ENCODE assay signal across 13 mouse cellular contexts in genomic region chr7:46348813-46349212, GRCm38 (mm10). TPM values are rescaled to one million over a fixed set of nuclear protein-coding genes. Genes with fewer than 3 reads are reported as not detected.
DNase-seq lines count a peak whose midpoint lies in the region; ATAC-seq and TF ChIP-seq lines count a peak whose summit lies in the region.
"Had no signal": no experiment of that assay in that cellular context is flagged by ENCODE, and none has a peak within 500 bp of the region (broad histone marks: within the 10 kb centered on the region; RNA-seq: fewer than 3 reads in every experiment).

No protein-coding gene starts in this region.

- no peaks in the 10 kb centered on the region for H3K9me3 ChIP-seq in E14TG2a.4 (ENCODE audit: low read length)
- H3K9me3 ChIP-seq in hindbrain, embryonic 10.5 days, result no peaks in the 10 kb centered on the region
- no peaks in the 10 kb centered on the region for H3K9me3 ChIP-seq in midbrain, embryonic 14.5 days (ENCODE audit: control insufficient read depth, low read length)

- H3K4me3 ChIP-seq in E14TG2a.4 (replicated peaks; ENCODE audit: low read length), result peak overlapping the region; percentile 76
- peak overlapping the region; percentile 32 for H3K4me3 ChIP-seq in hindbrain, embryonic 10.5 days
- peak overlapping the region; percentile 16; the same call in 1 of the 2 replicates for H3K4me3 ChIP-seq in midbrain, embryonic 14.5 days (replicated peaks; ENCODE audit: low read depth, low read length)

- H3K27ac ChIP-seq in hindbrain, embryonic 10.5 days, result no peak overlapping the region
- no peak overlapping the region for H3K27ac ChIP-seq in midbrain, embryonic 14.5 days (replicated peaks; ENCODE audit: low read depth, low read length)

- peaks cover 47% of the 10 kb centered on the region for H3K27me3 ChIP-seq in E14TG2a.4 (ENCODE audit: insufficient read depth, low read length)
- peaks cover 49% of the 10 kb centered on the region for H3K27me3 ChIP-seq in hindbrain, embryonic 10.5 days (ENCODE audit: insufficient read depth, poor library complexity, severe bottlenecking)
- H3K27me3 ChIP-seq in midbrain, embryonic 14.5 days (ENCODE audit: control insufficient read depth, insufficient read depth, low read length), result peaks cover 21% of the 10 kb centered on the region

- 3% methylated on average over 34 of the region's 36 CpGs for WGBS in hindbrain, embryonic 10.5 days
- 1% methylated on average over 36 of the region's 36 CpGs for WGBS in midbrain, embryonic 14.5 days

- no peaks in the 10 kb centered on the region; the same call in 1 of the 2 replicates for H3K4me1 ChIP-seq in E14TG2a.4 (replicated peaks; ENCODE audit: low read depth, low read length)
- H3K4me1 ChIP-seq in hindbrain, embryonic 10.5 days (replicated peaks), result peaks cover 10% of the 10 kb centered on the region
- H3K4me1 ChIP-seq in midbrain, embryonic 14.5 days (ENCODE audit: control insufficient read depth, insufficient read depth, low read length), result peaks cover 5% of the 10 kb centered on the region; the same call in 1 of the 2 replicates

- DNase-seq in ZHBTc4 (ENCODE audit: low read depth, low spot score), result peak; percentile 31
- no peak for DNase-seq in hindbrain, embryonic 10.5 days (ENCODE audit: low spot score)
- DNase-seq in midbrain, embryonic 14.5 days, result peak; percentile 61
- DNase-seq in kidney, postnatal 25 days, result no peak
- no peak for DNase-seq in cerebellum, adult 9-11 months
- no peak for DNase-seq in layer of hippocampus, adult 8-10 months (ENCODE audit: low spot score in 2 of 2)
- DNase-seq: kidney, postnatal 10 days; left cerebral cortex, postnatal 4 days had no signal

- TF ChIP-seq CTCF in E14TG2a.4 (conservative IDR thresholded peaks at IDR 0.05; ENCODE audit: low read length), result no peak

- ATAC-seq in midbrain, embryonic 14.5 days (ENCODE audit: low FRiP score, low TSS enrichment), result no peak

- H3K4me2 ChIP-seq in midbrain, embryonic 14.5 days (ENCODE audit: low read length), result peak overlapping the region; percentile 50

- peak overlapping the region; percentile 32 for H3K9ac ChIP-seq in midbrain, embryonic 14.5 days (replicated peaks; ENCODE audit: low read length)

- H3K36me3 ChIP-seq in E14TG2a.4 (ENCODE audit: insufficient read depth, low read length), result no peaks in the 10 kb centered on the region
- H3K36me3 ChIP-seq in hindbrain, embryonic 10.5 days, result no peaks in the 10 kb centered on the region
- no peaks in the 10 kb centered on the region for H3K36me3 ChIP-seq in midbrain, embryonic 14.5 days (ENCODE audit: control insufficient read depth, insufficient read depth, low read length)

RNA-seq across cellular contexts. Expression of gene Myod1, which starts 27.5 kb away (rescaled TPM):
- 0.18 and 0.25 TPM in 2 replicates for polyA plus RNA-seq in hindbrain, embryonic 10.5 days (2016; fragmentation: Nextera tagmentation; extraction: Ambion mirVana)
- not detected in 2 replicates for polyA plus RNA-seq in midbrain, embryonic 14.5 days (2014; fragmentation: Nextera tagmentation; extraction: Ambion mirVana)
- total RNA-seq in layer of hippocampus, adult 8-10 months (2022), result under 1 TPM in 1 of 4 experiments, not detected in 3; 0.24 TPM
- total RNA-seq: left cerebral cortex, postnatal 4 days; megakaryocyte progenitor cell, adult 5-6 weeks; MEL had no signal
- polyA plus RNA-seq: heart, embryonic 14.5 days; small intestine, adult 2 months had no signal

RNA-seq across cellular contexts. Expression of gene Kcnc1, which starts 47.5 kb away (rescaled TPM):
- 0.83 and 2.3 TPM in 2 replicates for polyA plus RNA-seq in hindbrain, embryonic 10.5 days (2016; fragmentation: Nextera tagmentation; extraction: Ambion mirVana)
- polyA plus RNA-seq in midbrain, embryonic 14.5 days (2014; fragmentation: Nextera tagmentation; extraction: Ambion mirVana), result 13.9 and 15.4 TPM in 2 replicates
- total RNA-seq in layer of hippocampus, adult 8-10 months (2022), result 100 to 1,000 TPM; 103 to 134 (median 116) TPM
- total RNA-seq: MEL had no signal
- polyA plus RNA-seq: heart, embryonic 14.5 days had no signal

Comparison
In these comparisons a context has a peak if more than half of its experiments do, and no peak if none do; other contexts are left out.
1. H3K4me3 ChIP-seq: peak in every context shown above with its lines; median percentile 76 in E14TG2a.4; 32 in hindbrain, embryonic 10.5 days; 16 in midbrain, embryonic 14.5 days.
2. DNase-seq: peak in ZHBTc4 (single experiment) and midbrain, embryonic 14.5 days (single experiment); none in hindbrain, embryonic 10.5 days (single experiment), kidney, postnatal 25 days (0 of 2), cerebellum, adult 9-11 months (single experiment) and layer of hippocampus, adult 8-10 months (0 of 2).